Mouse (Mus musculus) CH12.LX (cell line): ENCODE results near the gene Tbc1d25. TPM values are rescaled to one million over a fixed set of nuclear protein-coding genes. Genes with fewer than 3 reads are reported as not detected.

Experiments used
- DNase-seq: peaks from one replicate; pipeline ENCODE4 v3.0.0-alpha.2; 2013; ENCODE audit errors: extremely low read depth
- H3K27ac ChIP-seq: 2 replicates; pipeline ENCODE4 v1.5.1; 2012; ENCODE audit warnings: low read depth, mild to moderate bottlenecking, control low read depth, moderate library complexity; ENCODE audit not compliant: insufficient read depth
- H3K27me3 ChIP-seq: replicated peaks from 2 replicates; pipeline ENCODE3; 2012; ENCODE audit warnings: inconsistent platforms
- H3K36me3 ChIP-seq, 2 experiments: replicated peaks in 1 of 2; 2 replicates each; pipeline versions ENCODE3 to v1.6.1; 2012; ENCODE audit warnings: inconsistent platforms in 1 of 2, low read length in 1 of 2, mild to moderate bottlenecking in 1 of 2, mixed read lengths in 1 of 2, moderate library complexity in 1 of 2; ENCODE audit not compliant: control insufficient read depth in 1 of 2, insufficient read depth in 1 of 2
- H3K4me1 ChIP-seq, 2 experiments: 2 replicates each; pipeline ENCODE4 v1.6.1; 2012; ENCODE audit warnings: inconsistent platforms in 1 of 2, moderate library complexity in 1 of 2; ENCODE audit not compliant: insufficient read depth in 2 of 2, control insufficient read depth in 1 of 2
- H3K4me2 ChIP-seq: 2 replicates; pipeline ENCODE4 v1.6.1; 2012; ENCODE audit warnings: low read depth, mild to moderate bottlenecking, control low read depth; ENCODE audit not compliant: poor library complexity, insufficient read depth, severe bottlenecking
- H3K4me3 ChIP-seq, 3 experiments: fragments of 150-350 bp in 1 of 3; sonication (generic) in 1 of 3; replicated peaks in 1 of 3; 2 replicates each; pipeline versions ENCODE3 to v1.5.1; 2011 to 2012; ENCODE audit warnings: low read depth in 2 of 3, low read length in 2 of 3, mild to moderate bottlenecking in 2 of 3, moderate library complexity in 2 of 3, control low read depth in 1 of 3, improper control_type of control experiment in 1 of 3, inconsistent platforms in 1 of 3, mixed read lengths in 1 of 3; ENCODE audit not compliant: poor library complexity in 1 of 3
- H3K79me2 ChIP-seq: replicated peaks from 2 replicates; pipeline ENCODE4 v1.6.1; 2012; ENCODE audit warnings: mild to moderate bottlenecking, moderate library complexity; ENCODE audit not compliant: control insufficient read depth, poor library complexity, insufficient read depth, severe bottlenecking; ENCODE audit errors: extremely low read depth
- H3K9ac ChIP-seq: 2 replicates; pipeline ENCODE4 v1.6.1; 2012; ENCODE audit warnings: low read depth, mild to moderate bottlenecking, control low read depth, moderate library complexity; ENCODE audit not compliant: insufficient read depth
- H3K9me3 ChIP-seq: replicated peaks from 2 replicates; pipeline ENCODE3; 2012; ENCODE audit warnings: low read length, inconsistent platforms, mixed read lengths
- BHLHE40 ChIP-seq: IDR thresholded peaks from 2 replicates; pipeline ENCODE4 v1.6.1; 2011; ENCODE audit warnings: mild to moderate bottlenecking, low read depth, low read length, improper control_type of control experiment
- CHD1 ChIP-seq: IDR thresholded peaks from 2 replicates; pipeline ENCODE4 v1.6.1; 2012; ENCODE audit warnings: low read depth, low read length, improper control_type of control experiment, inconsistent platforms
- CTCF ChIP-seq, 2 experiments: IDR thresholded peaks in 1 of 2; conservative IDR thresholded peaks in 1 of 2; 2 replicates each; pipeline ENCODE4 v1.5.1; 2011 to 2012; ENCODE audit warnings: low read depth in 2 of 2, low read length in 2 of 2, improper control_type of control experiment in 1 of 2, inconsistent platforms in 1 of 2, mild to moderate bottlenecking in 1 of 2, moderate library complexity in 1 of 2
- ELF1 ChIP-seq: IDR thresholded peaks from 2 replicates; pipeline ENCODE4 v1.6.1; 2014; ENCODE audit warnings: low read depth, mild to moderate bottlenecking, inconsistent platforms, low read length, improper control_type of control experiment
- GABPA ChIP-seq: IDR thresholded peaks from 2 replicates; pipeline ENCODE4 v1.6.1; 2012; ENCODE audit warnings: low read depth, low read length, improper control_type of control experiment, inconsistent platforms; ENCODE audit not compliant: insufficient replicate concordance
- HCFC1 ChIP-seq: IDR thresholded peaks from 2 replicates; pipeline ENCODE4 v1.6.1; 2012; ENCODE audit warnings: low read depth, mild to moderate bottlenecking, inconsistent platforms, low read length, improper control_type of control experiment
- IRF4 ChIP-seq: IDR thresholded peaks from 2 replicates; pipeline ENCODE4 v1.6.1; 2014; ENCODE audit warnings: low read depth, mild to moderate bottlenecking, inconsistent platforms, low read length, improper control_type of control experiment
- JUN ChIP-seq: IDR thresholded peaks from 2 replicates; pipeline ENCODE4 v1.6.1; 2011; ENCODE audit warnings: low read depth, mild to moderate bottlenecking, low read length, improper control_type of control experiment, moderate library complexity; ENCODE audit not compliant: insufficient read depth
- JUND ChIP-seq: conservative IDR thresholded peaks from 2 replicates; pipeline ENCODE4 v1.6.1; 2011; ENCODE audit warnings: low read depth, low read length, improper control_type of control experiment
- MAFK ChIP-seq: IDR thresholded peaks from 2 replicates; pipeline ENCODE4 v1.6.1; 2011; ENCODE audit warnings: low read length, improper control_type of control experiment; ENCODE audit not compliant: insufficient replicate concordance
- MAX ChIP-seq: IDR thresholded peaks from 2 replicates; pipeline ENCODE4 v1.6.1; 2011; ENCODE audit warnings: low read length, improper control_type of control experiment
- MEF2A ChIP-seq: IDR thresholded peaks from 2 replicates; pipeline ENCODE4 v1.6.1; 2014; ENCODE audit warnings: low read depth, mild to moderate bottlenecking, inconsistent platforms, low read length, improper control_type of control experiment, borderline replicate concordance
- MYC ChIP-seq: IDR thresholded peaks from 2 replicates; pipeline ENCODE4 v1.6.1; 2011; ENCODE audit warnings: low read depth, mild to moderate bottlenecking, improper control_type of control experiment, low read length
- NELFE ChIP-seq: IDR thresholded peaks from 2 replicates; pipeline ENCODE4 v1.6.1; 2011; ENCODE audit warnings: low read depth, low read length, improper control_type of control experiment
- POLR2AphosphoS2 ChIP-seq: IDR thresholded peaks from 2 replicates; pipeline ENCODE4 v1.6.1; 2011; ENCODE audit warnings: low read depth, low read length, improper control_type of control experiment
- SMC3 ChIP-seq: IDR thresholded peaks from 2 replicates; pipeline ENCODE4 v1.6.1; 2011; ENCODE audit warnings: low read depth, low read length, improper control_type of control experiment
- TCF12 ChIP-seq: IDR thresholded peaks from 2 replicates; pipeline ENCODE4 v1.6.1; 2014; ENCODE audit warnings: low read depth, mild to moderate bottlenecking, inconsistent platforms, low read length, improper control_type of control experiment
- UBTF ChIP-seq: IDR thresholded peaks from 2 replicates; pipeline ENCODE4 v1.6.1; 2012; ENCODE audit warnings: low read depth, mild to moderate bottlenecking, inconsistent platforms, low read length, improper control_type of control experiment, moderate library complexity
- USF1 ChIP-seq: IDR thresholded peaks from 2 replicates; pipeline ENCODE4 v1.6.1; 2014; ENCODE audit warnings: low read depth, mild to moderate bottlenecking, inconsistent platforms, low read length, improper control_type of control experiment
- ZMIZ1 ChIP-seq: IDR thresholded peaks from 2 replicates; pipeline ENCODE4 v1.6.1; 2012; ENCODE audit warnings: low read depth, mild to moderate bottlenecking, inconsistent platforms, low read length, improper control_type of control experiment
- dilution Hi-C: fragments of 300-500 bp; cut with MboI; formaldehyde crosslinking; loops from 2 replicates; pipeline ENCODE4 v1.14.3; 2020; ENCODE audit warnings: low sequenced_read_pairs; ENCODE audit not compliant: extremely low pct_unique_long_range_greater_than_20kb, extremely low pct_ligation_motif_present
- in situ Hi-C: fragments of 300-500 bp; cut with MboI; formaldehyde crosslinking; loops from 3 replicates; pipeline ENCODE4 v1.14.3; 2019; ENCODE audit warnings: low sequenced_read_pairs, low pct_ligation_motif_present, low pct_unique_long_range_greater_than_20kb, mixed read lengths
- polyA plus RNA-seq: library from polyadenylated mRNA; unstranded; fragments of >175 nt; gene quantifications from 2 replicates; pipeline ENCODE4 v1.2.1, GENCODE M21; 2012; ENCODE audit warnings: low read depth; ENCODE audit not compliant: insufficient read length
- total RNA-seq, 2 experiments: library from RNA; depleted of rRNA; stranded (reverse); fragments of 300-350 nt in 1 of 2; fragments of >200 nt in 1 of 2; gene quantifications; 2 replicates each; pipeline ENCODE4 v1.2.3; 2012 to 2014

Gene Tbc1d25
- total and polyA plus RNA-seq, 3 experiments = 2.4 to 10.2 (median 6.0) TPM

- DNase-seq = no peak
These were observed 44.6 kb downstream of the Tbc1d25 start for GRCm38 (mm10) chrX:8131393-8131792.

DNA sequence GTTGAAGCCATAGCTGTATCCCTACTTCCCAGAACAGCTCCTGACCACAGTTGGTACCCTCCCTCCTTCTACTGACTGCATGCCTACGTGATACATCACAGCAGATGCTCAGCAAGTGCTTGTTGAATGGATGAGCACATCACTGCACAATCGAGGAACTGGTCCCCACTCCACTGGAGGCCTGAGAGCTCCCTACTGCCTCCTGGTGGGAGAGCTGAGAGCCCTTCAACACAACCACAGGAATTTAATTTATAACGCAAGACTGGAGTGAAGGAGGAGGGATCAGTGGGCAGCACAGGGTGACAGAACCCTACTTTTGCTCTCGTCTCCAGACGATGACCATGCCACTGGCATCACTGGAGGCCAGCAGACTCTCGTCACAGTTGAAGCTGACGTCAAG, 50.7 kb downstream of the Tbc1d25 start:
- H3K9ac ChIP-seq = no peak overlapping the region
- H3K4me3 ChIP-seq = no peak overlapping the region
- no peaks in the 10 kb centered on the region for H3K79me2 ChIP-seq
- no peak overlapping the region for H3K27ac ChIP-seq
- no peaks in the 10 kb centered on the region for H3K9me3 ChIP-seq
- peak; percentile 30; the same call in 1 of the 2 replicates for TF ChIP-seq SMC3
- TF ChIP-seq MAFK = no peak
- TF ChIP-seq MAX = no peak
- TF ChIP-seq CTCF (conservative IDR thresholded peaks at IDR 0.05 in 1 of 2, IDR thresholded peaks at IDR 0.05 in 1 of 2; ENCODE audit: low read depth in 2 of 2, low read length in 2 of 2) = peak; percentile 14 to 40; a peak in 1 of 4 replicates
- no peak for TF ChIP-seq ELF1
- no peak for TF ChIP-seq NELFE
- TF ChIP-seq GABPA = no peak
- no peak for DNase-seq
- H3K27me3 ChIP-seq = no peaks in the 10 kb centered on the region
- dilution Hi-C loops = no loop called here
- in situ Hi-C loops = no loop called here
- peaks cover 38 to 60% of the 10 kb centered on the region in 2 experiments for H3K36me3 ChIP-seq
- no peak overlapping the region for H3K4me2 ChIP-seq
- H3K4me1 ChIP-seq = no peaks in the 10 kb centered on the region

More at GRCm38 (mm10) chrX:8131393-8131792, 44.6 kb downstream of the Tbc1d25 start:
- Histone ChIP-seq H3K4me3 (peak overlapping the region; percentile 11 to 67 (median 50)), H3K4me2 (peak overlapping the region; percentile 41), H3K27ac (peak overlapping the region; percentile 43; the same call in 1 of the 2 replicates), H3K27me3 (no peaks in the 10 kb centered on the region), H3K36me3 (peaks cover 30 to 41% of the 10 kb centered on the region in 2 experiments), H3K4me1 (peaks cover 4 to 11% of the 10 kb centered on the region in 2 experiments), H3K9ac (peak overlapping the region; percentile 63; the same call in 1 of the 2 replicates), H3K9me3 (no peaks in the 10 kb centered on the region), H3K79me2 (no peaks in the 10 kb centered on the region)
- in situ Hi-C loops (no loop called here), dilution Hi-C loops (no loop called here)
- TF ChIP-seq GABPA (no peak), ZMIZ1 (no peak), BHLHE40 (no peak), IRF4 (no peak), MAFK (no peak), JUN (no peak), MYC (no peak), SMC3 (no peak), CHD1 (no peak), USF1 (no peak), UBTF (no peak), MEF2A (no peak), JUND (no peak), TCF12 (no peak), HCFC1 (no peak), POLR2AphosphoS2 (no peak)
